Mouse (Mus musculus): Measurements from ENCODE around the gene Sgms2.

The Sgms2 gene

DNA sequence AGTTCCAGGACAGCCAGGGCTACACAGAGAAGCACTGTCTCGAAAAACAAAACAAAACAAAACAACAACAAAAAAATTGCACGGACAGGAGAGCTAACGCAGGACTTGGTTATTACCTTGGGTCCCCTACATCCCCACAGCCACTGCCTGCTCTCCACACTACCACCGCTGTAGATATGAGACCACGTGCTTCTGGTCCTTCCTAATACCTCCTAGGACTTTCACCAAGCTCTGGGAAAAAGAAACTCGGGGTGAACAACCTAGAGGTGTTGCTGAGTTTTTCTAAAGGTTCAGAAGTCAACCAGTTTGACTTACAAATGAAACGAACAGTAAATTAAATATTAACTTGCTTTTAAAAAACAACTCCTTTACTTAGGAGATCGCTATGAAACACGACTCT, 2.8 kb downstream of the Sgms2 start:
- no peak for DNase-seq (ENCODE audit: low spot score in 2 of 2)

DNA sequence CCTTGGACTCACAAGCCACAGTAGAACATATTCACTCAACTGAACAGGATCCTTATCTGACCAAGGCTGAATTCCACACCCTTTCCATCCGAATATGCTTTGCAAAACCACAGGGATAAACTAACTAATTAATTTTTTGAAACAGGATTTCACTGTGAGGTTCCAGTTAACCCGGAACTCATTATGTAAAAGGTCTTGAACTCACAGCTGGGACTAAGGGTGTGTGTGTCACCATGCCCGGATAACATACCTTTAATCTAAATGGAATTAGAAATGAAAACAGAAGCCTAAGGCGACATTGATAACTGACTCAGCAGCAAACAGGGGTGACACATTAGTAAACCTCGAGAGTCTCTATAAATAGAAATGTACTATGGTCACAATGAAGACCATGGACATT, 5.8 kb downstream of the Sgms2 start:
- no peak for DNase-seq (ENCODE audit: low spot score in 2 of 2)

DNA sequence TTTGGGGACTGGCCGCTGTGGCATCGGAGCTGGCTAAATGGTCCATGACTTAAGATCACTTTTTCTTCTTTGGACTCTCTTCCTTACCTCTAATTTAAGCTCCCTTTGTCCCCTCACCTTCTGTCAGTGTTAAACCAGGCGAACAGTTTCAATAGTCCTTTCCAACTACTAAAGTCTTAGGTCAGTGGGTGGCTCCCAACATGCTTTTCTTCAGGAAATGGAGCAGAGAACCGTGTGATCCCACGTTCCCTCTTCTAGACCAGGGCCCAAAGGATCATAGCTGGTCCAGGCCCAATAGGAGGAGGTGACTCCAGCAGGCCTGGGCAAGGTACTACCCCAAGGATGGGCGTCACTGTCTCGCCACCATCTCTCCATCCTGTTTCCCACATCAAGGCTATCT, 7.6 kb downstream of the Sgms2 start:
- DNase-seq (ENCODE audit: low spot score in 2 of 2) = no peak

DNA sequence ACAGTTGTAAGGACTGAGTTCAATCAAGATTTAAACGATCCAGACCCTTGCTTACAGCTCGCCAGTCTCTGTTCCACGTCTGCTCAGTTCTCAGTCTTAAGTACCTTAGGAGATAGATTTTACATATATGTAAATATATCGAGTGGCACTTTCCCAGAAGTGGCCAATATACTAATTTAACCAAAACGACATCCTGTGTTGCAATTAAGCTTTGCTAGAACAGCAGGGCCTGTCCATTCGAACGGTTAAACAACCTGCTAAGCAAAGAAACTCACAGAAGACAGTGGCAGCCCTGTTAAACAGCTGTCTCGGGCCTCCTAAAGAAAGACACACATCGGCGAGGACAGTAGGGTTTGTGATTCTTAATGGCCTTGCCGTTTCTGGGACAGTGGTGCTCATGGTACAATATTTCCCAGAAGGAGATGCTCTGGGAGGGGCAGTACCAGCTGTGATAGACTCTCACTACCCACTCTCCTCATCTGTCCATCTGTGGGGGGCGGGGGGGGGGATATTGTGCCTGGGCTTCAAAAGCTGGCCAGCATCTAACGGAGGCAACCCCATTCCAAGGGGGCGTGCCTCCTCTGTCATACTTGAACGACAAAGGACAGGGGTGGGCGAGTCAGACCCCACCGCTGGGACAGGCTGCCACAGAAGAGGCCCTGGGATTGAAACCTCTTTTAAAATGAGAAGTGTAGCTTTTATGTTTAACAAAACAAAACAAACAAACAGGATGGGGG, 9.1 kb downstream of the Sgms2 start:
- DNase-seq (ENCODE audit: low spot score in 2 of 2) = no peak

DNA sequence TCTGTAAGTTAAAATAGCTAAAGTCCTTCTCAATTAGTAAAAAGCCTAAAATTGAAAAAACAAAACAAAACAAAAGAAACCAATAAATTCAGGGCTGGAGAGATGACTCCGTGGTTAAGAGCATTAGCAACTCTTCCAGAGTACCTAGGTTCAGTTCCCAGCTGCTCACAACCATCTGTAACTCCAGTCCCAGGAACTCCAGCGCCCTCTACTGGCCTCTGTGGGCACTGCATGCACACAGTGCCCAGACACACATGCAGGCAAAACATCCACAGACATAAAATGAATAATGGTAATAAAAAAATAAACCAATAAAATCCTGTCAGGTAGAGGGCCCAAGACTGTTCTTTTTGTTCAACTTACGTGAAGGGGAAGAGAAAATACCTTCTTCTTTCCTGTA, 10.6 kb downstream of the Sgms2 start:
- no peak for DNase-seq (ENCODE audit: low spot score in 2 of 2)

DNA sequence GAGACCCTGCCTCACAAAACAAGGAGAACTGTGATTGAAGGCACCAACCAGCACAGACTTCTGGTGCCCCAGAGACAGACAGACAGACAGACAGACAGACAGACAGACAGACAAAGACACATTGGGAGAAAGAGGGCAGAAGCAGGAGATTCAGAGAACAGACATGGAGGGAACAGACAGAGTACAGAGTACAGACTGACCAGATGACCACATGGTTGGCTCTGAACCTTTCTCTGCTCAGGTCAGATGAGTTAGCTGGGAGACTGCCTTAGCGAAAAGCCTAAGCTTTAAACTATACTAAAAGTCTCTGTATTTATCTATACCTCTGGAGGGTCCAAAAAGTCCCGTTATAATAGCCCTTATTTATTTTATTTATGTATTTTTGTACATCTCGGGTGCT, 11.8 kb downstream of the Sgms2 start:
- no peak for DNase-seq (ENCODE audit: low spot score in 2 of 2)

DNA sequence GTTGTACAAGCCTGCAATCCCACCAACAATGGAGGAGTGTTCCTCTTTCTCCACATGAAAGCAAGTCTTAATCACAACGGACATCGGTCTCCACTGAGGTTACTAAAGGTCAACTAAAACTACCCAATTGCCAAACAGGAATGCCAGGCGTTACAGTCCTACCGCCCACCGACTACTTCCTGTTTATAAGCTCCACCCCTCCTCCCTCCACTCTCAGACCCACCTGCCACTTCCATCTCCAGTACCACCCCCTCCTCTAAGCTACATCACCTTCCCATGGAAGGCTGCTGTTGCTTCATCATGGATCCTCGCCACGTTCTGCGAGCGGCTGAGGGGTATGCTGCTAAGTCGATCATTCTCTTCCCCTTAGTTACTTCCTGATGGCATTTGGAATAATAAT, 15.2 kb downstream of the Sgms2 start:
- no peak for DNase-seq (ENCODE audit: low spot score in 2 of 2)

DNA sequence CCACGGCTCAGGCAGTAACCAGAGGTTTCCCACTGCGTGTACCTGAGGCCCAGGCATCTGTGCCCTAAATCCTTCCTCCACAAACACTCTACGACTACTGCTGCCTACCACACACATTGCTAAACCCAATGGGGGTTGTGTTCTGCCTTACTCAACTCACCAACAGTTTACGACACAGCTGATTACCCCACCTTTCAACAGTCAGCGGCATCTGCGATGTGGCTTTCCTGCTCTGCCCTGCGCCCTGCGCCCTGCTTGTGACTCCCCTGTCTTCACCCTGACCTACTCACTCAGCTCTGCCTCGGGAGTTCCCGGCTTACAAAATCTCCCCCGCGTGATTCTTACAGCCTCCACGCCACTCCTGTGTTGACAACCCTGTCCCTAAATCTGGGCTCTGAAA, 16.7 kb downstream of the Sgms2 start:
- DNase-seq (ENCODE audit: low spot score in 2 of 2) = no peak

DNA sequence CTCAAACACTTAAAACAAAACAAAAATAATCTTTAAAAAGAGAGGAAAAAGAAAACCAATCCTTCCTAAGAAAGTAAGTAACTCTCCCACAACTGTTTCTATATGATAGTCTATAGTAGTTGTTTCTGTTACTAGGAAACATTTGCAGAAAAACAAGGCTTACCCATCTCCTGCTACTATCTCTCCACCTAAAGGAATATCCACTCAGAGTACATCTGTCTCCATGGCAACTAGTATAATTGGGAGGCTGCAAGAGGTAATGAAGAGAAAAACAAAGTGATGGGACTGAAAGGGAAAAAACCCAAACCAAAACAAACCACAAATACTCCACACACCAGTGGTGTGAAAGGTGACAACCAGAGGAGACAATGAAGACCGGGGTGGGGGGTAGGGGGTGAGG, 17.7 kb downstream of the Sgms2 start:
- DNase-seq (ENCODE audit: low spot score in 2 of 2) = no peak

DNA sequence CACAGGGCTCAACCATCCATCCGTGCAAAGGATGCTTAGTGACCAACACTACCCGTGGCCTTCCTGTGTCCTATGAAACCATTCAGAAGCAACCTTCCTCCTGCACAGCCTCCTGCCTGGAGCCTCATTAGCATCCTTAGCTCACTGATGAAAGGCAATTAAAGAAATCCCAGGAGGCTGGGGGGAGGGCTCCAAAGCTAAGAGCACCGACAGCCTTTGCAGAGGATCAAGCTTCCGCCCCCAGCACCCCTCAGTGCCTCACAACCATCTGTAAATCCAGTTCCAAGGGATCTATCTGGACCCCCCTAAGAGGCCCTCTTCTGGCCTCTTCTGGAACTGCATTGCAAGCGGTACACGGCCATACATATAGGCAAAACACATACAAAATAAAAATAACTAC, 19.4 kb downstream of the Sgms2 start:
- no peak for DNase-seq (ENCODE audit: low spot score in 2 of 2)

DNA sequence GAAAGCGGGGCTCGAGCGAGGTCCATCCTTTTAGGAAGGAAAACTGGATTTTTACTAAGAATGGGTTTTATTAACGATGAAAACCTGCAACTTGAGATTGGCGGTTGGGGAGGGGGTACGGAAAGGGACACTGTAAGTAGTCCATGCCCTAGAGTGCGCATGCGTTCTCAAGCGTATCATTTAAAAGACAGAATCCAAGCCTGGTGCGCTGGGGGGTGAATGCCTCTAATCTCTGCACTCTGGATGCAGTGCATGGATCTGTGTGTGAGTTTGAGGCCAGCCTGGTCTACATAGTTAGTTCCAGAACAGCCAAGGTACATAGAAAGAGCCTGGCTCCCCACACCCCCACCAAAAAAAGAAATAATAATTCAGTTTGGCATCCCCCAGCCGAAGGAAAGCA, 19.8 kb downstream of the Sgms2 start:
- no peak for DNase-seq (ENCODE audit: low spot score in 2 of 2)

DNA sequence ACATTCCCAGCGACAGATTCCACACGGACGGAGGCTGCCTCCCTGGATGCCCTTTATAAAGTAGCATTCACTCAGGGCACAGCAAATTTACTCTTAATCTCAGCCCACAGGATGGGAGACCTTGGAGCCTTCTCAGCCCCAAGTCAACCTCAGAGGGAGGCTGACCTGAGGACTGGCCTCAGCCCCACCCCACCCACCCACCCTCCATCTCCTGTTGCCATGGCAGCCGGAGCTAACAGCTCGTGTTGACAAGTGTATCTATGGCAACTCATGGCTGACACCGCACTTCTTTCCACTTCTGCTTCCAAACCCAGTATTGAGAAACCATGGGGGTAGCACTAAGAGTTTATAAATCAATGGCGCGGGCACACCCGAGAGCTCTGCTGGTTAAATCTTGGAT, 20.4 kb downstream of the Sgms2 start:
- no peak for DNase-seq (ENCODE audit: low spot score in 2 of 2)

DNA sequence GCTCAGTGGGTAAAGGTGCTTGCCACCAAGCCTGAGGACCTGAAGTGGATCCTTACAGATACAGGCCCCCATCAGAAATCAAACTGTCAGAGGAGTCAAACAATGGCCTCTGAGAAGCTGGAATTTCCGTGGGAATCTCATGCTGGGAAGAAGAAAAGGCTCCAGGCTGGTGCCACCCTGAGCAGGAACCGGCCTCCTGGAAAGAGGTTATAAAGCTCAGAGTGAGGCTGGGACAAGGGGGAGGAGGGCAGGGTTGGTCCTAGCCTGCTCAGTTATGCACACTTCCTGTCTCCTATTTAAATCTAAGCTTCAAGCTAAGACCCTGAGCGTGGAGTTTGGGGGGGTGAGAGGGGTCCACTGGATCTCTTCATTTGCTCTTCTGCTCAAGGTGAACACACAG, 21.6 kb downstream of the Sgms2 start:
- DNase-seq (ENCODE audit: low spot score in 2 of 2) = no peak

DNA sequence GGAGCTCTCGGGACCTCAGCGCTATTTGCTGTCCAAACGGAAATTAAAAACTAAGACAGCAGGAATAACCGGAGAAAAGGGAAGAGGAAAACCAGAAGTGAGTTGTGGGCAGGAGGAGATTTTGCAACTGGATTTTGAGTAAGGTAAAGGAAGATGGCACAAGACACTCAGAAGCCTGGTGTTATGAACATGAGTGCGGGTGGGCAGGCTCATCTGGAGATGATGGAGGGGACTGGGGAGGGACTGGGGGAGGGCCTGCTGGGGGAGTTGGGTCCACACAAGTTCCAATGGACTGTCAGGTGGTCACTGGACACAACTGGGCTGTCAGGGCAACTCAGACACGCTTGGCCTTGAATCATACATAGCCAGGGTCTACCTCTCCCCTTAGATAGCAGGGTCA, 24.8 kb downstream of the Sgms2 start:
- no peak for DNase-seq (ENCODE audit: low spot score in 2 of 2)

DNA sequence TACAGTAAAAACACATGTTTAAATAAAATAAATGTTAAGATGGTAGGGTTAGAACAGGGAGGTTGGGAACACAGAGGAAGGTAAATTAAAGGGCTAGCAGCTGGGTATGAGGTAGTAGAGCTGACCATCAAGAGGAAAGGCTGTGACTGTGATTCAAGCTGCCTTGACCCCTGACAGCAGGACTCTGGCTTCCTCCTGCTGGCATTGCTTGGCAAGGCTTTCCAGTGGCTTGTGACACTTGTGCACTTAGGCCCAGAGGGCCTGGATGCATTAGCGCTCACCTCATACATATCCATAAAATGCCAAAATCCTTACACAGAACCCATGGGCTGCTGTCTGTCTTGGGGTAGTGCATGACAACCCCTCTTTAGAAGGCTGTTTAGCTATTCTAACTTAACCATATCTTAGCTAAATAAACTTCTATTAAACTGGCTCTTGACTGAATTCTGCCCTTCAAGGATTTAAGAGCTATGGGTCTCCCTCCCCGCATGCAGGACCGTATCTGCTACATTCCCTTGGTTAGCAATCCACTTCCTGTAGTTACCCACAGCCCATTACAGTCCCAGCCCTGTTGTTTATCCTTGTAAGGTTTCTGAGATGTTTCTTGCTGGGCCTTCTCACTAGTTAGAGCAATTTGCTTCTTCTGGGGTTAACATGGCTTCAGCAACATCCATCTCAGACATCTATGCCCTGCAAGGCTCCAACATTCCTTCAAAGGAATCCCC, 25.5 kb downstream of the Sgms2 start:
- DNase-seq (ENCODE audit: low spot score in 2 of 2) = no peak

DNA sequence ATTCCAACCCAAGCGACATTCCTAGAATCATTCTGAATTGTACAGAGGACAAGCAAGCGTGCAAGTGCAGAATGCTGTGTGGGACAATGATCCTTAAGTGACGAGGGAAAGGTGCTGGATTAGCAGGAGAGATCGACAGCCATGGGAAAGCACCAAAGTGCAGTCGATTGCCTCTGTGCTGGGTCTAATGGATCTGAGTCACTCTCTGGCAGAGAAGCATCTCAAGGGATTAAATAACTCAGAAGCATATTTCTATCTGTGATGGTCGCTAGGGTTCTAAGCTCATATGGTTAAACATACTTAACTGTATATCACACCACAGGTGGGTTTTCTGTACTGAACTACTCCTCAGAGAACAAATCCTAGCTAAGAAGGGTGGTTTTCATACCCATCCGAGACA, 118.2 kb downstream of the Sgms2 start:
- no peak for DNase-seq (ENCODE audit: low spot score in 2 of 2)

DNA sequence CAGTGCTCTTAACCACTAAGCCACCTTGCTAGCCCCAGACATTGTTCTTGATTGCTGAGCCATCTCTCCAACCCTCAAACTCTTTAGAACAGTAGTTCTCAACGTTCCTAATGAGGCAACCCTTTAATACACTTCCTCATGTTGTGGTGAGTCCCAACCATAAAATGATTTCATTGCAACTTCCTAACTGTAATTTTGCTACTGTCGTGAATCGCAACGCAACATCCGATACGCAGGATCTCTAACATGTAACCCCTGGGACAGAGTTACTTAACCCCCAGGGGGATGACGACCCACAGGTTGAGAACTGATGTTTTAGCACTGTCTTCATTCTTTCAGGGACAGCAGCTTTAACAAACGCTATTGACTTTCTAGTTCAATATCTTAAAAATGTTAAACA, 122.5 kb downstream of the Sgms2 start:
- no peak for DNase-seq (ENCODE audit: low spot score in 2 of 2)

DNA sequence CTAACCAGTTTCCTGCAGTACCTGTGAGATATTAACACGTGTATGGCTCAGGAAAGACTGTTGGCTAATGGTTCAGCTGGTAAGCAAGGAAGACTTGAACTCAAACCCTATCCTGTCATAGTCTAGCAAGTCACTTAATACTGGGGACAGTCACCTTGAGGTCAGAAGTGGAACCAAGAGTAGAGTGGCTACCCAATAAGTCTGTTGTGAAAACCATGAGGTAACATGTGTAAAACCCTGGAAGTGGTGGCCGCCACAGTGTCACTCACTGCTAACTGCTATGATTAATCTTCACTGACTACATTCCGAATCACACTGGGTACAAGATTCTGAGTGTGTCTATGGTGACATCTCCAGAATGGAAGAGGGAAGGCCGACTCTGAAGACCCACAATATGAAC, 123.8 kb downstream of the Sgms2 start:
- no peak for DNase-seq (ENCODE audit: low spot score in 2 of 2)

DNA sequence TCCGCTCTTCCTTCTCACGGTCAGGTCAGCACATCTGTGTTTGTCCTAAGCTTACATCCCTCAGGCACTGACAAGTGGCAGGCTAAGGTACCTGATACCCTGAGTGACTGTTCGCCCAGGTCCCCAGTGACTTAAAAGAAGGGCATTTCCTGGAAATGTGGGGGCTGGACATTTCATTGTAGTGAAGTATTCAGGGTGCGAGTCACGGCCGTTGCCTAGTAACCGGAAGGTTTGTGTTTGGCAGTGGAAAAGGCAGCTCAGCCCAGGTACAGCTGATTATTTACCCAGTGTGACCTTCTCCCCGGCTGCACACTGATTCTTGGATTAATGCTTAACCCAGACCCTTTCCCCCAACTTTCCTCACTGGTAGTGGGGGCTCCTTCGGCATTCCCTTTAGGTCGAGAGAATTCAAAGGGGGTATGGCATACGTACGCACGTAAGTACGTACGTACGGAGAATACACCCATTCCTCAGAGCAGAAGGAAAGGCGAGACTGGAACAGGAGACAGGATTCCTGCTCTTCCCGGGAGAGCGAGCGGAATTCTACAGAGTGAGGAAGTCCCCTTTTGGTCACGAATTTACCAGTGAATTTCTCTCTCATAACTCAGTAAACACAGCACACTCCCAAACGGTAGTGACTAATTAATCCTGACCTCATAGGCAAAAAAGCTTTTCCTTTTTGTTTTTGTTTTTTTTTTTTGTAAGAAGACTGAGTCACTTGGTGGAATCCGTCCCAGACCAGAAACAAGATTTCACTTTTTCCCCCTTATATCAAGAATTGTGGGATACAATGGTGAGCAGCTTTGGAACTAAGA, 126.4 kb downstream of the Sgms2 start:
- DNase-seq (ENCODE audit: low spot score in 2 of 2) = no peak

DNA sequence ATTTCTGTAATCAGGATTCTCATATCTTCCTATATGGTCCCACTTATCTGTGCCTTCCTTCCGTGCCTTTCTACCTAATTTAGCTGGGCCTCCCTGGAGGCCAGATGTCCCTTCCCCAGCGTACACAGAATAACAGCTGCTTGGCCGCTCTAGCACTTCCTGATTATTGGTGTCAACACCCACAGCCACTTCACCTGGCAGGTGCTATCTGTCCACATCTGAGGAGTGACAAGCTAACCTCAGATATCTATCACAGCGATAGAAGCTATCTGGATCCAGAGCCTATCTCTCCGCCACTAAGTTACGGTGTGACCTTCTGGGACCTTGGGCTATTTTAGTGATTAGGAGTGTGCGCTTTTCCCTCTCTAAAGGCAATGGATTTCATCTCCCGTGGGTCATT, 127.0 kb downstream of the Sgms2 start:
- no peak for DNase-seq (ENCODE audit: low spot score in 2 of 2)

DNA sequence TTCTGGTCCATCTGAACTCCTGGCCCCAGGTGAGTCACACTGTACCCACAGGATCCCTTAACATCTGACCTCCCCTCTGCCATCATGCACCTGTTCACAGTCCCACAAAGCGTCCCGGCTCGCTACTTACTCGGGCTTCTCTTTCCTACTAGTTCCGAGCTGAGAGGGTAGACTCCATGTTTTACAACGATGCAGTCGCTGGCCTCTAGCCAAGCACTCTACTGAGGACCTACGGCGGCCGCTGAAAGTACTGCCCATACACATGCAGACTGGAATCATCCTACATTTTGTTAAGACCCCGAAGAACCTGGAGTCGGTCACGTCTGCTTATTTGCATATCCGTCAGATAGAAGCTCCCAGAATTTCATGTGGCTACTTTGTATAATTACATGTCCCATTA, 127.6 kb downstream of the Sgms2 start:
- DNase-seq (ENCODE audit: low spot score in 2 of 2) = no peak

DNA sequence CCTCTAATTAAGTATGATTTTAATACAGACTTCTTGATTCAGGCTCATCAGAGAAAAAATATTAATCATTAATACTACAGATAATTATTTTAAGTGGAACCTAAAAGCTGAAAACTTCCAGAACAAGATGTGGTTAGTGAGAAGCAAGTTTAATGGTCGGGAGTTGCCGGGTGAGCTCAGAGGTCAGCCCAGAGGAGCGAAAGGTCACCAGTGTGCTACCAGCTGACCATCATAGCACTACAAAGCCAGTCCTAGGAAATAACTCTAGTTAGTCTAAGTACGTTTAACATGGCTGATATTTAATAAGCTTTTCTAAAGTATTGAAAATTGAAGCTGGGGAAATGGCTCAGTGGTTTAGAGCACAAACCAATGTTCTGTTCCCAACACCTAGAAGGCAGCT, 129.3 kb downstream of the Sgms2 start:
- no peak for DNase-seq (ENCODE audit: low spot score in 2 of 2)

DNA sequence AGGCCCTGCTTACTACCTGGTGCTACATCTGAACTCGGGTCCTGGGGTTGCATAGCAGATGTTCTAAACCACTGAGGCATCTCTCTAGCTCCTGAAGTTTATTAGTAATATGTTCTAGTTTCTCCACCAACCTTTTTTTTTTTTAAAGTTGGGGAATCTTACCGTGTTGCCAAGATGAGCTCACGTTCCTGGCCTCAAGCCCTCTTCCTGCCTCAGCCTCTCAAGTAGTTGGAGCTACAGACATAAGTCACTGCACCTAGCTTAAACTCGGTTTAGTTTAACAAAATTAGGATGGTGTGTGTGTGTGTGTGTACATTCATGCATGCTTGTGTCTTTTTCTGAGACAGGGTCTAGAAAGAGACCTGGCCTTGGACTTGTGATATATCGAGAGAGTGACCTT, 132.2 kb downstream of the Sgms2 start:
- DNase-seq (ENCODE audit: low spot score in 2 of 2) = no peak

All from thymus, postnatal 10 days (tissue).